9 mouse cellular contexts compared by ENCODE assay signal in genomic region chr8:95396752-95397151, GRCm38 (mm10). TPM values are rescaled to one million over a fixed set of nuclear protein-coding genes. Genes with fewer than 3 reads are reported as not detected.
DNase-seq lines count a peak whose midpoint lies in the region; ATAC-seq and TF ChIP-seq lines count a peak whose summit lies in the region.
"Had no signal": no experiment of that assay in that cellular context is flagged by ENCODE, and none has a peak within 500 bp of the region (broad histone marks: within the 10 kb centered on the region; RNA-seq: fewer than 3 reads in every experiment).

No protein-coding gene starts in this region.

- H3K9me3 ChIP-seq in forebrain, embryonic 13.5 days (replicated peaks), result no peaks in the 10 kb centered on the region
- H3K9me3 ChIP-seq in forebrain, embryonic 15.5 days, result no peaks in the 10 kb centered on the region
- no peaks in the 10 kb centered on the region for H3K9me3 ChIP-seq in lung, embryonic 14.5 days (ENCODE audit: low read depth, low read length)
- H3K9me3 ChIP-seq in embryonic facial prominence, embryonic 12.5 days, result no peaks in the 10 kb centered on the region
- no peaks in the 10 kb centered on the region for H3K9me3 ChIP-seq in limb, embryonic 14.5 days (ENCODE audit: control insufficient read depth, low read length)

- H3K27ac ChIP-seq in forebrain, embryonic 13.5 days, result 0 out of 2 replicates have a peak overlapping the region, but pooled peaks have one; percentile 25
- H3K27ac ChIP-seq in forebrain, embryonic 15.5 days (replicated peaks), result no peak overlapping the region
- peak overlapping the region; percentile 48; the same call in 1 of the 2 replicates for H3K27ac ChIP-seq in lung, embryonic 14.5 days (ENCODE audit: low read depth)
- H3K27ac ChIP-seq in embryonic facial prominence, embryonic 12.5 days, result 0 out of 2 replicates have a peak overlapping the region, but pooled peaks have one; percentile 31
- H3K27ac ChIP-seq in limb, embryonic 14.5 days (replicated peaks; ENCODE audit: low read depth, low read length), result peak overlapping the region; percentile 43; the same call in 1 of the 2 replicates

- H3K27me3 ChIP-seq in forebrain, embryonic 13.5 days, result no peaks in the 10 kb centered on the region
- H3K27me3 ChIP-seq in forebrain, embryonic 15.5 days, result no peaks in the 10 kb centered on the region
- H3K27me3 ChIP-seq in lung, embryonic 14.5 days (ENCODE audit: insufficient read depth, low read length), result no peaks in the 10 kb centered on the region
- no peaks in the 10 kb centered on the region for H3K27me3 ChIP-seq in embryonic facial prominence, embryonic 12.5 days
- no peaks in the 10 kb centered on the region for H3K27me3 ChIP-seq in limb, embryonic 14.5 days (ENCODE audit: control insufficient read depth, insufficient read depth, low read length)

- no peak overlapping the region for H3K9ac ChIP-seq in forebrain, embryonic 13.5 days
- no peak overlapping the region for H3K9ac ChIP-seq in forebrain, embryonic 15.5 days (replicated peaks)
- H3K9ac ChIP-seq in lung, embryonic 14.5 days, result no peak overlapping the region
- no peak overlapping the region for H3K9ac ChIP-seq in embryonic facial prominence, embryonic 12.5 days
- no peak overlapping the region; the same call in 1 of the 2 replicates for H3K9ac ChIP-seq in limb, embryonic 14.5 days (ENCODE audit: low read depth, low read length, severe bottlenecking)

- no peak for TF ChIP-seq POLR2A in limb, embryonic 14.5 days (IDR thresholded peaks at IDR 0.05; ENCODE audit: borderline replicate concordance, extremely low read depth, insufficient read depth, insufficient read length)

- H3K4me1 ChIP-seq in forebrain, embryonic 13.5 days, result peaks cover 8% of the 10 kb centered on the region
- no peaks in the 10 kb centered on the region for H3K4me1 ChIP-seq in forebrain, embryonic 15.5 days
- H3K4me1 ChIP-seq in lung, embryonic 14.5 days (ENCODE audit: insufficient read depth), result no peaks in the 10 kb centered on the region
- peaks cover 23% of the 10 kb centered on the region for H3K4me1 ChIP-seq in embryonic facial prominence, embryonic 12.5 days
- peaks cover 13% of the 10 kb centered on the region for H3K4me1 ChIP-seq in limb, embryonic 14.5 days (ENCODE audit: control insufficient read depth, insufficient read depth, low read length)

- H3K4me2 ChIP-seq in forebrain, embryonic 13.5 days, result no peak overlapping the region
- no peak overlapping the region for H3K4me2 ChIP-seq in forebrain, embryonic 15.5 days (replicated peaks)
- no peak overlapping the region for H3K4me2 ChIP-seq in lung, embryonic 14.5 days
- H3K4me2 ChIP-seq in embryonic facial prominence, embryonic 12.5 days (replicated peaks), result no peak overlapping the region
- H3K4me2 ChIP-seq in limb, embryonic 14.5 days (replicated peaks; ENCODE audit: low read depth, low read length, severe bottlenecking), result no peak overlapping the region

- DNase-seq in lung, embryonic 14.5 days, result no peak
- DNase-seq in lung, adult 18-20 months, result no peak
- DNase-seq in limb, embryonic 14.5 days (ENCODE audit: low spot score), result peak; percentile 5
- no peak for DNase-seq in adrenal gland, adult 2 months
- DNase-seq in layer of hippocampus, adult 8-10 months (ENCODE audit: low spot score in 2 of 2), result no peak
- DNase-seq: adrenal gland, adult 8-10 months had no signal

- no peak for TF ChIP-seq CTCF in lung, embryonic 14.5 days (IDR thresholded peaks at IDR 0.05; ENCODE audit: low read depth)

- no peak for ATAC-seq in forebrain, embryonic 13.5 days
- ATAC-seq in forebrain, embryonic 15.5 days (replicated peaks), result no peak
- ATAC-seq in lung, embryonic 14.5 days (ENCODE audit: insufficient read depth), result no peak
- no peak for ATAC-seq in embryonic facial prominence, embryonic 12.5 days (ENCODE audit: insufficient number of reproducible peaks, insufficient read depth, low FRiP score, low TSS enrichment)
- peak; percentile 14; the same call in 1 of the 2 replicates for ATAC-seq in limb, embryonic 14.5 days (ENCODE audit: low FRiP score, low read depth)

- WGBS in forebrain, embryonic 13.5 days, result 74% methylated on average over 11 of the region's 11 CpGs
- WGBS in forebrain, embryonic 15.5 days, result 71% methylated on average over 11 of the region's 11 CpGs
- 47% methylated on average over 11 of the region's 11 CpGs for WGBS in lung, embryonic 14.5 days
- WGBS in embryonic facial prominence, embryonic 12.5 days, result 43% methylated on average over 11 of the region's 11 CpGs
- 49% methylated on average over 11 of the region's 11 CpGs for WGBS in limb, embryonic 14.5 days

- no peak overlapping the region for H3K4me3 ChIP-seq in forebrain, embryonic 13.5 days
- H3K4me3 ChIP-seq in forebrain, embryonic 15.5 days, result no peak overlapping the region
- no peak overlapping the region for H3K4me3 ChIP-seq in lung, embryonic 14.5 days (ENCODE audit: low read depth, low read length)
- H3K4me3 ChIP-seq in embryonic facial prominence, embryonic 12.5 days, result no peak overlapping the region
- no peak overlapping the region for H3K4me3 ChIP-seq in limb, embryonic 14.5 days (replicated peaks; ENCODE audit: low read length)

- H3K36me3 ChIP-seq in forebrain, embryonic 13.5 days (ENCODE audit: poor library complexity, severe bottlenecking), result no peaks in the 10 kb centered on the region
- no peaks in the 10 kb centered on the region for H3K36me3 ChIP-seq in forebrain, embryonic 15.5 days
- H3K36me3 ChIP-seq in lung, embryonic 14.5 days (ENCODE audit: insufficient read depth), result no peaks in the 10 kb centered on the region
- no peaks in the 10 kb centered on the region for H3K36me3 ChIP-seq in embryonic facial prominence, embryonic 12.5 days
- H3K36me3 ChIP-seq in limb, embryonic 14.5 days (ENCODE audit: control insufficient read depth, insufficient read depth, low read length), result no peaks in the 10 kb centered on the region

RNA-seq across cellular contexts. Expression of gene Cfap20, which starts 37.9 kb away (rescaled TPM):
- 144 and 148 TPM in 2 replicates for polyA plus RNA-seq in forebrain, embryonic 13.5 days (2015; fragmentation: Nextera tagmentation; extraction: Ambion mirVana)
- 131 and 141 TPM in 2 replicates for polyA plus RNA-seq in forebrain, embryonic 15.5 days (2015; fragmentation: Nextera tagmentation; extraction: Ambion mirVana)
- polyA plus RNA-seq in lung, embryonic 14.5 days (2014; fragmentation: Nextera tagmentation; extraction: Ambion mirVana), result 162 and 169 TPM in 2 replicates
- 148 and 152 TPM in 2 replicates for polyA plus RNA-seq in embryonic facial prominence, embryonic 12.5 days (2016; fragmentation: Nextera tagmentation; extraction: Ambion mirVana)
- polyA plus RNA-seq in limb, embryonic 14.5 days (2012; rRNA removed), result 154 and 161 TPM in 2 replicates
- polyA plus RNA-seq in limb, embryonic 14.5 days (2014; fragmentation: Nextera tagmentation; extraction: Ambion mirVana), result 158 and 168 TPM in 2 replicates
- total RNA-seq in adrenal gland, adult 2 months (2021), result 10 to 100 TPM; 40.7 to 42.4 TPM
- polyA plus RNA-seq in adrenal gland, adult 2 months (2012; rRNA removed), result 49.1 and 62.3 TPM in 2 replicates
- total RNA-seq in layer of hippocampus, adult 8-10 months (2022), result 10 to 100 TPM; 48.2 to 65.2 (median 54.6) TPM

RNA-seq across cellular contexts. Expression of gene Mmp15, which starts 44.7 kb away (rescaled TPM):
- polyA plus RNA-seq in forebrain, embryonic 13.5 days (2015; fragmentation: Nextera tagmentation; extraction: Ambion mirVana), result 10.9 and 11.2 TPM in 2 replicates
- 13.8 and 15.0 TPM in 2 replicates for polyA plus RNA-seq in forebrain, embryonic 15.5 days (2015; fragmentation: Nextera tagmentation; extraction: Ambion mirVana)
- polyA plus RNA-seq in lung, embryonic 14.5 days (2014; fragmentation: Nextera tagmentation; extraction: Ambion mirVana), result 22.5 and 25.6 TPM in 2 replicates
- polyA plus RNA-seq in embryonic facial prominence, embryonic 12.5 days (2016; fragmentation: Nextera tagmentation; extraction: Ambion mirVana), result 17.6 and 17.9 TPM in 2 replicates
- polyA plus RNA-seq in limb, embryonic 14.5 days (2012; rRNA removed), result 12.6 and 16.9 TPM in 2 replicates
- 10.5 and 11.8 TPM in 2 replicates for polyA plus RNA-seq in limb, embryonic 14.5 days (2014; fragmentation: Nextera tagmentation; extraction: Ambion mirVana)
- total RNA-seq in adrenal gland, adult 2 months (2021), result 1 to 10 TPM; 5.5 to 7.7 TPM
- 14.1 and 16.4 TPM in 2 replicates for polyA plus RNA-seq in adrenal gland, adult 2 months (2012; rRNA removed)
- 10 to 100 TPM; 13.6 to 14.9 (median 14.8) TPM for total RNA-seq in layer of hippocampus, adult 8-10 months (2022)
